Mouse (Mus musculus): ENCODE results near the gene Cdkl1.

Cdkl1 gene

DNA sequence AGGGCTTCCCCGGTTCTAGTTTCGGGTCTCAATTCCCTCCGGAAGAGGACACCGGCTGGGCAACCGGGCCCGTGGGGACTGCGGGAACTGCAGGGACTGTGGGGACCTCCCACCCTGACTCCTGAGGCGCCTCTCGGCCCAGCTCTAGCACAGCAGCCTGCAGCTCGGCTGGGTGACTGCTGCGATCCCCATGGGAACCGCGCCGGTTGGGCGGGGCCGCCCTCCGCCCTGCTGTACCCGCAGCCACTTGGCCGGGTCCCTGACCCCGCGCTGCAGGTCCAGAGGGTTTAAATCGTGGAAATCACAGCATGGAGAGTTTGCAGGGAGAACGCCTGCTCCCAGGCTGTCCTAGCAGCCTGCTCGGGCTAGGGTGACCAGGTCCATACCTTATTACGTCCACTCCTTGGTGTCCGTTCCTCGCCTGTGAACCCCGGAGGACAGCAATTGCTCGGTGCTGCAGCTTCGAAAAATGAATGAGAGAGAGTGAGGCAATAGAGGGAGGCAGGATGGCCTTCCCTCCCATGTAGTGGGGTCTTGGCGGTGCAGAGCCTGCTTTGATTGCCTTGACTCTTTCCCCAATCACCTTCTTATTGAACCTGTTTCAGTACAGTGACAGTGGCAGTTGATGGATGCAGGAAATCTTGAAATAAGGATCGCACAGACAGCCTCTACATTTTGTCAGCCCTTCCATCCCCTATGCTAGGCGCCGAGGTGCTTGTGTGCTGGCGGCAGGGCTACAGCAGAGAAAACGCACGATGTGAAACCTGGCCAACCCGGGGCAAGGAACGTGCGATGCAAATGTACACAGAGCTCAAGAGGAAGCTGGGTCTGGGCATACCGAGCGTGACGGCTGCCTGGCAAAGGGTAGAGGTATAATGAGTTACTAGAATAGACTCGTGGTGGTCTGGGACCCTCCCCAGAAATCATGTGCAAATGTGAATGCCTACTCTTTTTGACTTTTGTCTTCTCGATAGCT is at the start of gene Cdkl1:
Cdkl1 (minus strand) TSS at position 738 of the 976 bp plus-strand sequence.
- DNase-seq = peak; percentile 88

DNA sequence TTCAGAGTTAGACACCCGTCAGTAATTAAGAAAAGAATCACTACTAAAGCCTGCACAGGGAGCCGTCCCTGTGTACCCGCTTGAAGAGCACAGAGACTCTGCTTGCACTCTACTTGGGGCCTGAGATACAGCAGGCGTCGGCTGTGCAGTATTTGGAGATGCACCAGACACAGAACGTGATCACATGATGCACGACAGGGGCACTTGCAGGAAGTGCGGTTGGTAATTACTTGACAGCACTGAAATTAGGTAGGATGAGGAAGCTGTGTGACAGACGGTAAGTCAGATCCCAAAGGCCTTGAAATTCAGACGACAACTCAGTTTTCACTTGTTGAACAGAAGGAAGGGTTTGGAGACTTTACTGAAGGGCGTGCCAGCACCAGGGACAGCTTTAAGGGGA is 47.3 kb upstream of the Cdkl1 start:
- no peak for DNase-seq

DNA sequence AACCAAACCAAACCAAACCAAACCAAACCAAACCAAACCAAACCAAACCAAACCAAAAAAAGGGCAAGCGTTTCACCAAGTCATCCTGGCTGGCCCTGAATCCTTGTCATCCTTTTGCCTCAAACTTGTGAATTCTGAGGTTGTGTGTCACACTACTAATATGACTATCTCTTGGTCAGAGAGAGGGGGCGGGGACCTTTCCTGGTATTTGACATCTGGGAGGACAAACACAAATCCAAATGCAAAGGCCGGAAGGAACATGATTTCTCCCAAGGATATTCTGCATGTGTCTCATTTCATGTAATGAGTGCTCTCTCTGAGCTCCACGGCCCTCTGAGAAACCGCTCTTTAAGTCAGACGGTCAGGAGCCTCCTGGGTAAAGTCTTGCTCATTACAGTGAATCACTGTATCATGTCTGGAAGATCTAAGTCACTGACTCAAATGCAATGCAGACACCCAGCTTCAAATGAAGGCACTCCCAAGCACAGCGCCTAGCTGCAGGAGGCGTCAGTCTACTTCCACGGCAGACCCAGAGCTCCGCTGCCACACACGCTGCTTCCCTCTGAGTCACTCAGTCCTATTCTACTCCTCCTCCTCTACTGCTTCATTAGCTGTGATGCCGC is 43.0 kb upstream of the Cdkl1 start:
- DNase-seq = no peak

DNA sequence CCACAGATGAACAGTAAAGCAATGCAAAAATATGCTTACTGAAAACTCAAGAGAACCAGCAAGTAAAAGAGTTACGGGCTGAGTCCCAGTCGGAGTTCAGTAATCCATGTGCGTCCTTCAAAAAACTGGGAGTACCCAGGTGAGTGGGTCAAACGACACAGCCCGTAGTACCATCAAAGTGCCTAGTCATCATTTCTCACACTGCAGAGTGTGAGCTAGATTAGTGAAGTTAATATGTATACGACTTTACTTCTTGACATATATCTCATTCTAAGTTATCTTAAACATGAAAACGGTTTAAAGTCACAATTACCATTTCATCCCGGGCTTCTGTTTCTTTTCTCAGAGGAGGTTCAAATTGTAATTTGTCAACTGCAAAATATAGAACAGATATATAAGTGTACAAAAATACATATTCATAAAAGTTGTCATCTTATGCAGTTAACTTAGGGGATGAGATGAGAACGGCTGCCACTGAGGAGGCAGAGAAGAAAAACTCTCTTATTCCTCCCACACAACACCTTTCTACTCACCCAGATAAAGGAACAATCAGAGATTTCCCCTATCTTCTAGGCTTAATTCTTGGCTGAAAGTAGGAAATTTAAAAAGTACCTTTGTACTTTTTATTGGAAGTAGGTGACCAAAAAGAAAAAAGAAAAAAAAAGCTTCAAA is 40.3 kb upstream of the Cdkl1 start:
- no peak for DNase-seq

DNA sequence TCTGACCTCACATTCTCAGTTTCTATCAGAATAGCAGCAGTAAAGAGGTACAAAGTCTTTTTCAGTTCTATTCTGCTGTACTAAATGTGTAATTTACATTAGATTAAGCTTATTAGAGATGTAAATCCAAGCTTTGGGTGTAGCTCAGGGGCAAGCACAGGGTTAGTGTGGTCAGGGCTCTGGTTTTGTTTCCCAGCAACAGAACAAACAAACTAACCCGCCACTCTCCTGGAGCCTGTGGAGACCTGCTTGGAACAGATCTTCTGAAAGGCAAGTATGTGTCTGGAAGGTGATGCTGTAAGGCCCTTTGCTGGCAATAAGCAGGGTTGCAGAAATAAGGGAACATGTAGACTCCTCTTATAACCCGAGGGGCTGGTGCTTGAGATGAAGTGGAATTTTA is 37.1 kb upstream of the Cdkl1 start:
- no peak for DNase-seq

DNA sequence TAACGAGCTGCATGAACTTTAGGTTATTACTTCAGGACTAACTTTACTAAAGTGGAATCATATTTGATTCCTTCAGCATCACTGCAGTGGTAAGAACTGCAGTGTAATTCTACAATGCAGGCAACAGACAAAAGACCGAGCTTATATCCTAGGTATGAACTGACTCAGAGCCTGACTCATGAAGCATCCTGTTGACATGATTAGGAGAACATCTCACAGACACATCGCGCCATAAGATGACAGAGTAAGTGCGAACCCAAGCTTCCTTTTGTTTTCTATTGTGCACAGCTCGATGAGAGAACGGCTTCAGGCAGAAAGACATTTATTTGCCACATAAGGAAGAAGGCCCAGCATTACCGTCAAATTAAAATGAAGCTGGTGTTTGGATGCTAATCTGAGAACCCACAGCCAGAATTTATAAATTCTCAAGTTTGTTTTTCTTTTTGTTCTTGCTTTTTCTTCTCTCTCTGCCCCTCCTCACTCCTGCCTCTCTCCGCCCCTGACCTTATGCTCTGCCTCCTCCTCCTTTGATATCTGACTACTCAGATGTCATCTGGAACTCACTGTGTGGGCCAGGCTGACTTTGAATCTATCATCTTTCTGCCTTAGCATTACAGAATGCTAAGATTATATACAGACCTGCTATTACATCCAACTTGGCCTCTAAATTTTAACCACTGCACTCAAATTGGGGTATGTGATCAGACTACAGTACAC is 34.0 kb upstream of the Cdkl1 start:
- no peak for DNase-seq

DNA sequence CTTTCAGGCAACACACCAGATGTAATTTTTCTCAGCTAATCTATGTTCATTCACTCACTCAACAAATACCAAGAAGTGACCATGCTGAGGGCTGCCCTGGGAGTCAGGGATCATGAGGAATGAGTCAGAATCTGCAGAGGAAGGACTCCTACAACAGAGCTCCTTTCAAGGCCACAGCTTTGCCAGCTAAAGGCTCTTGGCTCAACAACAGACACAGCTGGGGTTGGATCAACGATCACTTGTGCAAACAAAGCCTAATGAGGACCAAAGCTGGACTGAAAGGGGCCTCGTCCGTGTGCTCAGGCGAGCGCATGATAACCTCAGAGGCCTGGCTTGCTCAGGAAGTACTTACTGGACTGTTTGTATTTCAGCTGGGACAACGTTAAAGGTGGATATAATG is 23.2 kb upstream of the Cdkl1 start:
- no peak for DNase-seq

DNA sequence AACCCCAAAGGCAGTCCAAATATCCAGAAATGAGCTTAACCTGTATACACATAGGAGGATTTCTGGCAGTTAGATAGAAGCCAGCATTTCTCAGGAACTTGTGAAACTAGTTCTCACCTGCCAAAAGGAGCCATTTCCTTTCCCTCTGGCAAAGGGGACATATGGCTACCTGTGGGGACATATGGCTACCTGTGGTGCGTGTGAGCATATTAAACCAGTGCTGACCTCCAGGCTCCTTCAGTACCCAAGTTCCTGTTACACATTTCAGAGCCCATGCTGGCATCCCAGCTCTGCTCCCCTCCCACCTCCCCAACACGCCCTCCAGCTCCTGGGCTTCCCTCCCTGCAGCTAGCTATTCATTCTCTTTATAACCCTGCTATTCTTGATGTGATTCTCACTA is 22.5 kb upstream of the Cdkl1 start:
- DNase-seq = no peak

DNA sequence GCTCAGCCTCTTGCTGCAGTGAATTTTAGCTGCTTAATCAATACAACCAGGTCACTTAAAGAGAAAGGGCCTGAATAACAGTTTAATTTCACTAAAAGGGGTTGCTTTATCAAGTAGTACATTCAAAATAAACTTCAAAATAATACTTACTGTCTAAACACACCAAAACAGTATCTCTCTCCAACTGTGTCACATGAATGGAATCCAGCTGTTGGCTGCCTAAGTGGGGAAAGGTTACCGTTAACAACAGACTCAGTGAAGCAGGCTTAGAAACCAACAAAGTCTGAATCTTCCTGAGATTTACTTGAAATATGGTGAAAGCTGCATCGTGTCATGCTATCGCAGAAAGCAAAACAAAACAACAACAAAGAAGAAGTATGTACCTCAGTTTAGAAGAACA is 21.9 kb upstream of the Cdkl1 start:
- DNase-seq = no peak

DNA sequence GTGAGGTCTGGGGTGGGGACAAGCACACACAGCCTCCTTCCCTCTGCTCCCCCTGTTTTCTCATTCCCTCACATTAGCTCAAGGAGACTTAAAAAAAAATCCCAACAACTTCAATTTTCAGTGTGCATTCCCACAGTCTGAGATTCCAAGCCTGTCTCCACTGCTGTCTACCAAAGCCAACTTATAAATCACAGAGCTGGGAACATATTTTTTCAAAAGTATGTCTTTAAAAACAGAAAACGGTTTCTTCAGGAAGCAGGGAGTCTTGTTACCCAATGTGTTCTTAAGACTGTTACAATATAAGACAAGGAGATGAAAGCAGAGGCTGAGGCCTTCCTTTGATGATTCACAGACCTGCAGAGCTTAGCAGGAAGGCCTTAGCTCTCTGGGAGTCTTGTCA is 20.9 kb upstream of the Cdkl1 start:
- DNase-seq = no peak

DNA sequence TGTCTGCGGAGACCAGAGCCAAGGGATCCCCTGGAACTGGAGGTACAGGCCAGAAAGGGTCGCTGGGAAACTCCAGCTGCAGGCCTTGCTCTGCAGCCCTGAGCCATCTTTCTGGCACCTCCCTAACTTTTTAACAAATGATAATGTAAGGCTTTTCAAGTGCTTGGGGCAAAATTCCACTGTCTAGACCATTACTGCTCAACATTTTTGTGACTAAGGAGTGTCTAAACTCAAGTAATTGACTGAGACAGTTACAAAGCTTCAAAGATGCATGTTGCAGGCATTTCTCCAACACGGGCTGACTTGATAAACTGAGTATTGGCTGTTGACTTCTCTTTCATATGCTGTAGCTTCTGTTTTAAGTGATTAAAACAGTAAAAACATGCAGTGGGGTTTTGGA is 18.4 kb upstream of the Cdkl1 start:
- DNase-seq = no peak

DNA sequence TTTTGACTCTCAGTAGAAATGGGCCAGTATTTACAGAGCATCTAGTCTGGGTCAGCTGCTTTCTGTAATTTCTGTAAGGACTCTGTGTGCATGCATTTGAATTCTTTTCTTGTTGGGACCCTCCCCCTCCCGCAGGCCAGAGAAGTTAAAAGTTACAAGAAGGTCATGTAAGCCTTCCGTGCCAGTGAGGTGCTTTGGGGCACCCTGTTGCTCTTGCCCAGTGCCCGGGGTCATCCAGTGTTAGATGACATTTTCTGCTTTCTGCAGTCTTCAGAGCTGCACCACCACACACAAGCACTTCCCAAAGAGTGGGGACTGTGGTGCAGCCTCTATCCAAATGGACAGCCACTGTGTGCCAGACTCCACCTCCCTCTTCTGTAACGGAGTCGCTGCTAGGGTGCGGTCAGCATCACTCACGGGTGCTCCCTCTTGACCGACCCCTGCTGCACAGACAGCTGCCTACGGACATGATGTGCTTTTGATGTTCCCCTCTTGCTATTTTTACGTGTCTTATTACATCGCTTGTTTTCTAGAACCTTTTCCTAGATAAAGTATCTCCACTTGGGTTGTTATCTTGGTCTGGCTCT is 16.4 kb upstream of the Cdkl1 start:
- no peak for DNase-seq

DNA sequence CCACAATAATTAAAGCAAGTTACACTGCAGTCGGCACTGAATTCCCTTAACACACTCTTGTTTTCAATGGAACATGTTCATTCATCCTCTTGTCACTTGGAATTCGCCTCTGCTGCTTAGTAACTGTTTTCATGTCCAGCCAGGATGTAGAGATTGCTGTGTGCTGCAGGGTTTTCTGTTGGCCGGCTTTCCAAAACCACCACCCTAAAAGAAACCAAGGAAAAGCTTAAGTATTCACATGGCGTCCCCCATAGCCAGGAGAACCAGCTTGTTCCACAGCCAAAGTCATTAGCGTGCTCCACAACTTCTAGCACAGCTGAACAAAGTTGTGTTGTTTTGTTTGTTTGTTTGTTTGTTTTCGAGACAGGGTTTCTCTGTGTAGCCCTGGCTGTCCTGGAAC is 14.1 kb upstream of the Cdkl1 start:
- DNase-seq = no peak

DNA sequence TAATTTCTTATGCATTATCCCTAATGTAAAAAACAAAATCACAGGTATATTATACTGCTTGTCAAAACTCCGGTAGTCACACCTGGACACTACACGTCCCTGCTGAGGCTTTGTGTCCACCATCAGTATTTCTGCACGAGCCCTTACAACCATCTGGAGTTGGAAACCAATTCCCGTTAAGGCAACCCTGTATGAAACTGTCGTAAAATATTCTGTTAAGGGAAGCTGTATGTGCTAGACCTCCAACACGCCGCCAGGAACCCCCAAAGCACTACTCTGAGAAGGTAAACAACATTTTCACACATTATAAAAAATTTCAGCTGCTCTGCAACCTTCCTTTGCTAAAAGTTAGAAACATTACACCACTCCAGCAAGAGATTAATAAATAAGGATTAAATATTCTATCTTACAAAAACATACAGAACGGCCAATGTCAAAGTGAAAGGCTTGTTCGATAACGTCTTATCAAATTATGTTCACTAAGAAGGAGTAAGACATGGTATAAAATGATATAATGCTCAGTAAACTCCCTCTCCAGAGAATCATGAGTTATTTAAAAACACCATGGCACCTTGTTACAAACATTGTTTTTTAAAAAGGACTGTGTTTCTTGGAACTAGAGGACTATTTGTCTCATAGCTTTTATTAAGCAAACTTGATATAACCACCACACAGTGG is 13.5 kb upstream of the Cdkl1 start:
- no peak for DNase-seq

DNA sequence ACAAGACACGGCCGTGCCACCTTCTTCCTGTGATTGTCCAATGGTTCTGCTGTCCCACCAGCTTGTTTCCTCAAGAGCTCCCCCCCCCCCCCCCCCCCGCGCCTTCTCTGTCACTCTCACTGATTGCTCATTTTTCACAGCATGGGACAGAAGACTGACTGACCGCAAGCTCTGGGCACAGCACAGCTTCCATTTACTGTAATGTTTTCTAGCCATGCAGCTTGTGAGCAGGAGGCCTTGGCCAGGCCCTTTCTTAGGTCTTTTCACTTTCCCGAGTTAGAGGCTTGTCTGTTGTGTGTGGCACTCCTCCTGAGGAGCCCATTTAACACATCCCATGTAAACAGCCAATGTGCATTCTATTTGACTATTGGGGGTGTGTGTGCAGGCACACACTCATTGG is 12.1 kb upstream of the Cdkl1 start:
- no peak for DNase-seq

DNA sequence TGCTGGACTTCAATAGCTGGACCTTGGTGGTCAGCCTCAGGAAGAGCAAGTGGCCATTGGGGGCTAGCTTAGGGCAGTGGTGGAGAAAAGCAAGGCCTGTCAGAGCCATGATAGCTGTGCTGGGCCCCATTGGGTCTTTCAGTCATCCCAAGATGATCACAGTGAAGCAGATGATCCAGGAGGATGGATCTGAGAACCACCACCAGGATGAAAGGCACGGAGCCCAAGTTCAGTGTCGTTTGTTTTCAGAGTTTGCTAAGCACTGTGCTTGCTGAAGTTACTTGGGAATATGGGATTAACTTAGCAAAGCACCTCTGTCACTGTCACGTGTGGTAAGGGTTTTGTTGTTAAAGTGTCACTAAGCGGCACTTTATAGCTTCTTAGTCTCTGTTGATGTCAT is 9.5 kb upstream of the Cdkl1 start:
- DNase-seq = no peak

DNA sequence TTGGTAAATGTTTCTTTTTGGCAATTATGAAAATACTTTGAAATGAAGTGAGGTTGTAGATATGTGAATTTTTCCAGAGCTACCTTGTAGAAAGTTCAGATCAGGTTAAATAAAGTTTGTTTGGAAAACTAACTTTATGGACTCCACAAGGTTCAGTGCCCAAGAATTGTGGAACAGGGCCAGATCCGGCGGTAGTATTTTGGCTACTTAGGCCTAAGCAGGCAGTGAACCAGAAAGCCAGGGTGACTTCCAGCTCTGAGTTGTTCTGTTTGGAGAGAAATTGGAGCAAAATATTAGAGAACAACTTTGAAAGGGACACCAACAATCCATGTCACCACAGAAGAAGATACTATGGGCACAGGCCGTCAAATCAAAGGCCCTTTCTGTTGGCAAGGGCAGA is 5.2 kb upstream of the Cdkl1 start:
- peak; percentile 77 for DNase-seq

DNA sequence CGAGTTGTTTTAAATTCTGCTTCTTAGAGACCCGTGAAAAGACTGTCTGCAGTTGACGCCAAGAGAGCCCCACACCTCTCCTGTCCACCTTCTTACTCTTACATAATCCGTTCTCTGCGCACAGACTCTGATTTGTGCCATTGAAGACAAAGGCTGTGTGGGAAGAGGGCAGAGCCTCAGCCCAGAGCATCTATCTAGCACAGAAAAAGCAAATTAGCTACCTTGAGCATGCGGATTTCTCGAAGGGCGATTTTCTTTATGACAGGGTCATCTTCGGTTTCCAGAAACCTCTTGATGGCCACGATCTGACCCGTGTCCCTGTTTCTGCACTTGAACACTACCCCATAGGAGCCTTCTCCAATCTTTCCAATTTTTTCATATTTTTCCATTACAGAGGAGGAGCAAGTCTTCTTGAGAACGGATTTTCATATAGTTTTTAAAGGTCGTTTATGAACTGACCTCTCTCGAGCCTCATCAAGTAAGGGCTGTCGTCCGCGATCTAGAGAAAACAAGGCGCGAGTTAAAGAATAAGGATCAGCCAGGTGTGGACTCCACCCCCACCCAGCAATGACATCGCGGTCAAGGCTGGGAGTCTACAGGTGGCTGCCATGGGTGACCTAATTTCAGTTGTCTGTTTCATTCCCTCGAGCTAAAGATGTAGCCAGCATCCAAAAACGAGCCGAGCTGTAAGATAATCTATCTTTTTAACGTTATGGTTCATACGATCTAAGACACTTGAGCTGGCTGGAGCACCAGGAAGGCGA is 1.1 kb downstream of the Cdkl1 start:
- no peak for DNase-seq

DNA sequence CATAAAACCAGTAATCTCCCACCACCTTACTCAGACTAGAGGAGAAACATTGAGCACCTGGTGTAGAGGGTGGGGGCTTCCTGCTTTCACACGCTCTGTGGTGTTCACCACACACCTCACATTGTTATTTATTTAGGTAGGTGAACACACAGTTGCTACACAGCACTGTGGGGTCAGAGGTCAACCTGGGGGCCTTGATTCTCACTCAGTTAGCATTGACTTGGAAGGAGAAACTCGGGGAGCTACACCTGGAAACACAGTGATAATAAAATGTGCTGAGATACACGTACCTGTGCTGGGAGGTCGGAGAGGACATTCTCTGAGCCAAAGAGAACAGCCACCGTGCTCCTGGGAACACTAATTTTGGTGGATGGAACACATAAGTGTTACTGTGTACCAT is 2.7 kb downstream of the Cdkl1 start:
- DNase-seq = no peak

DNA sequence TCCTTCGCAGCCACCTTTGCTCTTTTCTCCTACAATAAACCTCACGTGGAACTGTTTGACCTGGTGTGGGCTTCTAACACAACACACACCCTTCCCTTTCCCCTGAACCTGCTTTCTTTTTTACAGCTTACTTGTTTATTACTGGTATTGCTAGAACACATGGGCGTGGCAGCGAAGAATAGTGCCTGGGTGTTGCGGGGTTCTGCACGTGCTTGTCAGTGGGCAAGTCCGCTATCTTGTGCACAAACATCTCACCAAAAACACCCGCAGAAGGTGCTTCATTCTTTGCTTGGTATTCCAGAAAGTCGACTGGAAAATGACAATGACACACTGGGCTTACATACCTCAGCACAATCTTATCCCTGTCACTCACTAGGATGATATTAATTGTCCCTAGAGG is 5.6 kb downstream of the Cdkl1 start:
- DNase-seq = no peak

DNA sequence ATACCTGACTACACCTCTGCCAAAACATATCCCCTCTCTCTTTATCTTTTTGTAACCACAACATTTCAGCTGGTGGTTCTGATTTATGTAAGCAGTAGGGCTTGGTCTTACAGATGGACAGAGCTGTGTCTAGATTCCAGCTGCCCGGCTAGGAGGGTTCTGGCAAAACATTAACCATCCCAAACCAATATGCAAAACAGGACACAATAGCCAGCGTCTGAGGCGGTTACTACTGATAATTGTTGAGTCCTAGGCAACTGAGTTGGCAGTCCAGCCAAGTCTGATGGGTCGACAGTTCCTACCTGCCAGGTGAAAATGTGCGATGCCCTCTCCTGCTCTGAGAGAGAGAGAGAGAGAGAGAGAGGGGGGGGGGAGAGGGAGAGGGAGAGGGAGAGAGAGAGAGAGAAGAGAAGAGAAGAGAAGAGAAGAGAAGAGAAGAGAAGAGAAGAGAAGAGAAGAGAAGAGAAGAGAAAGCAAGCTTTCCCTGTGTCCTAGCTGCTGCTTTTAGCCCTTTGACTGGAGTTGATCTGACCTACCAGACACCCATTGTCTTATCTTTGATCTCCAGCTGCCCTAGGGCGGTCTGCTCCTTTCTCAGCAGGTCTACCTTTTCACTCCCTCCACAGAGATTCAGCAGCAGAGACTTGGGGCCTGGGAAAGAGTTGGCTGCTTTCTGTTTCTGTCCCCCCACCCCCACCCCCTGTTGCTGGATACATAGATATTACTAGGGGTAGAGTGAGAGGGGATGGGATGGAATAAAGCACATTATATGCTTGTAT is 7.6 kb downstream of the Cdkl1 start:
- DNase-seq = peak; percentile 63
